Mouse (Mus musculus): Measurements from ENCODE around the gene Chst11. TPM values are rescaled to one million over a fixed set of nuclear protein-coding genes. Genes with fewer than 3 reads are reported as not detected.

Gene Chst11
- total and polyA plus RNA-seq, 2 experiments, result 0.09 to 0.16 TPM

DNA sequence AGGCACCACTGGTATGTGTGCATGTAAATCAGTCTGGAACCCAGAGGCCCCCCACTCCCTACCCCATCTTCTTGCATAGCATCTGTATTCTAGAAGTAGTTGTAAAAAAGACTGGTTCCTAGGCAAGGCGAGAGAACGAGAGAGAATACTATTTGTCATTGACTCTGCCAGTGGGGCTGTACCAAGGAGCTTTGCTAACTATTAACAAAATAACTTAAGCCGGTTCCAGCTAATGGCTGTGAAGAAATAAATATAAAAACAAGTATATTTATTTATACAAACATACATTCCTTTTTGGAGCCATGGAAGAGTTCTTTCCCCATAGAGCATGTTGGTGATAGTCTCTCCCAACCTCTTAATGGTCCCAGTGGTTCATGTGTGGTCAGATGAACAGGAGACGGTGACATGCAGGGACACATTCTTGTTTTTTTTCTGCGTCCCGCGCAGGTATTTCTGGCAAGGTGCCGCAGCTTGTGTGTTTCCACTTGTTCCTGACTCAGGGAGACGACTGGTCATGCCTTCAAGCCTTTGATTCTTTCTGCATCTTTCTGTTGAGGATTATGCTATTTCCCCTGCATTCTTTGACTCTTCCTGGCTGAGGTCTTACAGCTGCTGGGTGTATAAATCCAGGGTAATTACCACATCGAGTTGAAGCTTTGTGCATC lies 68.7 kb downstream of the Chst11 start:
- no peak for DNase-seq (ENCODE audit: extremely low read depth, low read depth, low spot score)
- no peak overlapping the region for H3K27ac ChIP-seq (replicated peaks; ENCODE audit: insufficient read depth, low read depth, low read length)
- no peaks in the 10 kb centered on the region for H3K4me1 ChIP-seq (ENCODE audit: control insufficient read depth, insufficient read depth, low read length)
- H3K4me3 ChIP-seq (ENCODE audit: insufficient read depth, low read depth, low read length), result no peak overlapping the region
- no peak overlapping the region for H3K9ac ChIP-seq (ENCODE audit: low read depth, low read length)
- TF ChIP-seq CTCF (IDR thresholded peaks at IDR 0.05; ENCODE audit: low read depth, low read length), result no peak
- TF ChIP-seq POLR2A (IDR thresholded peaks at IDR 0.05; ENCODE audit: extremely low read depth, insufficient read depth, low read length), result no peak
- no peaks in the 10 kb centered on the region for H3K27me3 ChIP-seq (ENCODE audit: control insufficient read depth, insufficient read depth, low read length)
- WGBS, result 88% methylated on average over 10 of the region's 10 CpGs
- no peaks in the 10 kb centered on the region for H3K79me2 ChIP-seq (ENCODE audit: control insufficient read depth, insufficient read depth, low read length)
- no peaks in the 10 kb centered on the region for H3K36me3 ChIP-seq (ENCODE audit: control insufficient read depth, insufficient read depth, low read length)

- H3K27me3 ChIP-seq (ENCODE audit: control insufficient read depth, insufficient read depth, low read length), result no peaks in the 10 kb centered on the region
- H3K27ac ChIP-seq (replicated peaks; ENCODE audit: insufficient read depth, low read depth, low read length), result no peak overlapping the region
- no peak for DNase-seq (ENCODE audit: extremely low read depth, low read depth, low spot score)
- no peaks in the 10 kb centered on the region for H3K4me1 ChIP-seq (ENCODE audit: control insufficient read depth, insufficient read depth, low read length)
- H3K36me3 ChIP-seq (ENCODE audit: control insufficient read depth, insufficient read depth, low read length), result no peaks in the 10 kb centered on the region
- no peak overlapping the region for H3K4me3 ChIP-seq (ENCODE audit: insufficient read depth, low read depth, low read length)
- TF ChIP-seq CTCF (IDR thresholded peaks at IDR 0.05; ENCODE audit: low read depth, low read length) (no peak), POLR2A (IDR thresholded peaks at IDR 0.05; ENCODE audit: extremely low read depth, insufficient read depth, low read length) (no peak)
- 84% methylated on average over 7 of the region's 7 CpGs for WGBS
- H3K9ac ChIP-seq (ENCODE audit: low read depth, low read length), result no peak overlapping the region
- no peaks in the 10 kb centered on the region for H3K79me2 ChIP-seq (ENCODE audit: control insufficient read depth, insufficient read depth, low read length)
Measured at GRCm38 (mm10) chr10:83056291-83056690, 71.0 kb downstream of the Chst11 start.

DNA sequence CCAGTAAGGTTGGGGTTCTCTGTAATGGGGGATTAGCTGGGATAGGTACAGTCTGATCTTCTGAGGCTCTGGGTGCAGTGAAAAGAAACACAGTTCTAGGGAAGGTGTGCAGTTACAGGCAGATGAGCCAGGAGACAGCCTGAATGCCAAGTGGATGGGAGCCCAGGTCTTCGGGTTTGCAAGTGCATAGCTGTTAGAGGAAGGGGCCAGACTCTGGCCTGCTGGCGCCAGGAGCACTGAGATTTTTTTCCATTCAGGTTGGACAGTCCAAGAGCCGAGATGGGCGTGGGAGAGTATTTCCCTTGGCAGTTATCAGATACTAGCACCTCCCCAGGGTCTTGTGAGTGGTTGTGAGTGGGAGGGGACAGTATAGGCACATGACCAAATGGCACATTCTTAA lies 71.6 kb downstream of the Chst11 start:
- Histone ChIP-seq H3K9ac (ENCODE audit: low read depth, low read length) (no peak overlapping the region), H3K27ac (replicated peaks; ENCODE audit: insufficient read depth, low read depth, low read length) (no peak overlapping the region), H3K4me1 (ENCODE audit: control insufficient read depth, insufficient read depth, low read length) (no peaks in the 10 kb centered on the region), H3K4me3 (ENCODE audit: insufficient read depth, low read depth, low read length) (no peak overlapping the region), H3K27me3 (ENCODE audit: control insufficient read depth, insufficient read depth, low read length) (no peaks in the 10 kb centered on the region), H3K36me3 (ENCODE audit: control insufficient read depth, insufficient read depth, low read length) (no peaks in the 10 kb centered on the region), H3K79me2 (ENCODE audit: control insufficient read depth, insufficient read depth, low read length) (no peaks in the 10 kb centered on the region)
- DNase-seq (ENCODE audit: extremely low read depth, low read depth, low spot score), result no peak
- TF ChIP-seq CTCF (IDR thresholded peaks at IDR 0.05; ENCODE audit: low read depth, low read length) (no peak), POLR2A (IDR thresholded peaks at IDR 0.05; ENCODE audit: extremely low read depth, insufficient read depth, low read length) (no peak)
- 80% methylated on average over 4 of the region's 4 CpGs for WGBS

GRCm38 (mm10) chr10:83060066-83060782 lies 74.9 kb downstream of the Chst11 start:
- DNase-seq (ENCODE audit: extremely low read depth, low read depth, low spot score), result no peak
- Histone ChIP-seq H3K9ac (ENCODE audit: low read depth, low read length) (no peak overlapping the region), H3K4me1 (ENCODE audit: control insufficient read depth, insufficient read depth, low read length) (no peaks in the 10 kb centered on the region), H3K27me3 (ENCODE audit: control insufficient read depth, insufficient read depth, low read length) (no peaks in the 10 kb centered on the region), H3K36me3 (ENCODE audit: control insufficient read depth, insufficient read depth, low read length) (no peaks in the 10 kb centered on the region), H3K27ac (replicated peaks; ENCODE audit: insufficient read depth, low read depth, low read length) (no peak overlapping the region), H3K4me3 (ENCODE audit: insufficient read depth, low read depth, low read length) (no peak overlapping the region), H3K79me2 (ENCODE audit: control insufficient read depth, insufficient read depth, low read length) (no peaks in the 10 kb centered on the region)
- WGBS, result 49% methylated on average over 12 of the region's 12 CpGs
- no peak for TF ChIP-seq CTCF (IDR thresholded peaks at IDR 0.05; ENCODE audit: low read depth, low read length)
- no peak for TF ChIP-seq POLR2A (IDR thresholded peaks at IDR 0.05; ENCODE audit: extremely low read depth, insufficient read depth, low read length)

- no peak overlapping the region for H3K9ac ChIP-seq (ENCODE audit: low read depth, low read length)
- DNase-seq (ENCODE audit: extremely low read depth, low read depth, low spot score), result no peak
- no peaks in the 10 kb centered on the region for H3K4me1 ChIP-seq (ENCODE audit: control insufficient read depth, insufficient read depth, low read length)
- TF ChIP-seq POLR2A (IDR thresholded peaks at IDR 0.05; ENCODE audit: extremely low read depth, insufficient read depth, low read length), result no peak
- no peak for TF ChIP-seq CTCF (IDR thresholded peaks at IDR 0.05; ENCODE audit: low read depth, low read length)
- H3K27ac ChIP-seq (replicated peaks; ENCODE audit: insufficient read depth, low read depth, low read length), result no peak overlapping the region
- 89% methylated on average over 9 of the region's 9 CpGs for WGBS
- no peaks in the 10 kb centered on the region for H3K79me2 ChIP-seq (ENCODE audit: control insufficient read depth, insufficient read depth, low read length)
- H3K27me3 ChIP-seq (ENCODE audit: control insufficient read depth, insufficient read depth, low read length), result no peaks in the 10 kb centered on the region
- H3K36me3 ChIP-seq (ENCODE audit: control insufficient read depth, insufficient read depth, low read length), result no peaks in the 10 kb centered on the region
- no peak overlapping the region for H3K4me3 ChIP-seq (ENCODE audit: insufficient read depth, low read depth, low read length)
Measured at GRCm38 (mm10) chr10:83062315-83062714, 77.0 kb downstream of the Chst11 start.

DNA sequence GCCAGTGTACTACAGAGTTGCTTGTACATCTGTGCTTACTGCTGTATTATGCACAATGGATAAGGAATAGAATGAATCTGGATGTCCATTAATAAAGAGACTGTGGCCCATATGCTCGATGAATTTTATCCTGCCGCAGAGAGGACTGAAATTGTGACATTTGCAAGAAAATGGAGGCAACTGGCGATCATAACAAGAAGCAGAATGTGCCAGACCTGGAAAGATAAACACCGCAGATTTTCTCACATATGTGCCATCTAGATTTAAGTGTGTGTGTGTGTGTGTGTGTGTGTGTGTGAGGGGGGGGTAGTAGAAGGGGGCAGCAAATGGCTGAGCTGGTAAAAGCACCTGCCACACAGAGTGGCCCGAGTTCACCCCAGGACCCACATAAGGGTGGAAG lies 79.5 kb downstream of the Chst11 start:
- no peaks in the 10 kb centered on the region for H3K36me3 ChIP-seq (ENCODE audit: control insufficient read depth, insufficient read depth, low read length)
- no peaks in the 10 kb centered on the region for H3K27me3 ChIP-seq (ENCODE audit: control insufficient read depth, insufficient read depth, low read length)
- H3K4me1 ChIP-seq (ENCODE audit: control insufficient read depth, insufficient read depth, low read length), result no peaks in the 10 kb centered on the region
- TF ChIP-seq POLR2A (IDR thresholded peaks at IDR 0.05; ENCODE audit: extremely low read depth, insufficient read depth, low read length) (no peak), CTCF (IDR thresholded peaks at IDR 0.05; ENCODE audit: low read depth, low read length) (no peak)
- H3K27ac ChIP-seq (replicated peaks; ENCODE audit: insufficient read depth, low read depth, low read length), result no peak overlapping the region
- DNase-seq (ENCODE audit: extremely low read depth, low read depth, low spot score), result no peak
- H3K9ac ChIP-seq (ENCODE audit: low read depth, low read length), result no peak overlapping the region
- H3K79me2 ChIP-seq (ENCODE audit: control insufficient read depth, insufficient read depth, low read length), result no peaks in the 10 kb centered on the region
- no peak overlapping the region for H3K4me3 ChIP-seq (ENCODE audit: insufficient read depth, low read depth, low read length)
- WGBS, result 90% methylated on average over 5 of the region's 5 CpGs

Measured in liver, adult 2 months (tissue).